Mouse (Mus musculus) activated CD4-positive, CD25-positive, alpha-beta regulatory T cell, adult 4 months (primary cell): ENCODE data around the gene Abhd12. TPM values are rescaled to one million over a fixed set of nuclear protein-coding genes. Genes with fewer than 3 reads are reported as not detected.

Source experiments
- ATAC-seq: one replicate; pipeline ENCODE4 v1.8.0; 2017
- polyA plus RNA-seq, 2 experiments: library from polyadenylated mRNA; unstranded; fragments of 100-300 nt; shearing (Covaris generic); gene quantifications; one replicate each; pipeline ENCODE4 v1.2.1; 2017

The Abhd12 gene
- polyA plus RNA-seq, 2 experiments from 2014 or later = 14.7 to 15.9 TPM

GRCm38 (mm10) chr2:150800616-150801015 lies 103.9 kb downstream of the Abhd12 start:
- no peak for ATAC-seq

GRCm38 (mm10) chr2:150798084-150798483 lies 106.5 kb downstream of the Abhd12 start:
- ATAC-seq = no peak

- ATAC-seq = no peak
Observed at GRCm38 (mm10) chr2:150793320-150793719, 111.2 kb downstream of the Abhd12 start.

- ATAC-seq = no peak
Observed at GRCm38 (mm10) chr2:150788768-150789550, 115.6 kb downstream of the Abhd12 start.

- ATAC-seq = peak; percentile 20
Observed at GRCm38 (mm10) chr2:150787234-150787771, 117.2 kb downstream of the Abhd12 start.

- peak; percentile 91 for ATAC-seq
Observed at GRCm38 (mm10) chr2:150786251-150787180, 118.0 kb downstream of the Abhd12 start, which contains the start of gene Pygb. Gene Pygb (plus strand): TSS chr2:150786735.

GRCm38 (mm10) chr2:150782801-150783200 lies 121.7 kb downstream of the Abhd12 start:
- no peak for ATAC-seq

Other genes starting within 250 kb of the Abhd12 start
- gene Acss1, start 236.2 kb downstream of the Abhd12 start, polyA plus RNA-seq = 10 to 100 TPM; 13.5 to 13.6 TPM
- not detected for gene Vsx1, start 215.4 kb downstream of the Abhd12 start, polyA plus RNA-seq
- 10 to 100 TPM; 26.3 to 27.8 TPM for gene Entpd6, start 155.7 kb downstream of the Abhd12 start, polyA plus RNA-seq
- 10 to 100 TPM; 33.1 to 49.4 TPM for gene Pygb, start 118.0 kb downstream of the Abhd12 start, polyA plus RNA-seq
- 1 to 10 TPM; 8.0 to 9.6 TPM for gene Gins1, start 659 bp upstream of the Abhd12 start, polyA plus RNA-seq
- not detected for gene Ninl, start 134.6 kb upstream of the Abhd12 start, polyA plus RNA-seq
- 10 to 100 TPM; 36.7 to 37.3 TPM for gene Nanp, start 134.7 kb upstream of the Abhd12 start, polyA plus RNA-seq
- gene Gm14151, start 187.6 kb upstream of the Abhd12 start, polyA plus RNA-seq = not detected
- gene Gm14147, start 193.5 kb upstream of the Abhd12 start, polyA plus RNA-seq = not detected